10 mouse cellular contexts compared by ENCODE assay signal in the genomic region with DNA sequence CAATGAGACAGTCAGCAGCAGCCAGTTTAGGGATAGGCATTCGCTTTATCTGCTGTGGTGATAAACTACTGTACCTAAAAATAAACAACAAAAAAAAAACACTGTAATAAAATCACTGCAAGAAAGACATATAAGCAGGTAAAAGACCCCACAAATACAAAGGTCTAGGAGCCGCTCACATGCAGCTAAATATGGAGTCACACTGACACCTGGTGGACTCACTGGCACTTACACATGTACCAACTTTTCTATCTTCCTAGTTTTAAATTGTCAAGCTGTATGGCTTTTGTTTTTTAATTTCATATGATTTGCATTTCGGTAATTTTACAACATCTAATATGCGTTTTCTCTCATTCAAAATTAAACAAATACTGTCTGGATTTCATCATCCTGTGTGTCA. TPM values are rescaled to one million over a fixed set of nuclear protein-coding genes. Genes with fewer than 3 reads are reported as not detected.
DNase-seq lines count a peak whose midpoint lies in the region; ATAC-seq and TF ChIP-seq lines count a peak whose summit lies in the region.
"Had no signal": no experiment of that assay in that cellular context is flagged by ENCODE, and none has a peak within 500 bp of the region (broad histone marks: within the 10 kb centered on the region; RNA-seq: fewer than 3 reads in every experiment).

No protein-coding gene starts in this region.

- H3K9me3 ChIP-seq in heart, embryonic 11.5 days (replicated peaks; ENCODE audit: control insufficient read depth, low read length): no peaks in the 10 kb centered on the region
- H3K9me3 ChIP-seq: heart, embryonic 13.5 days; megakaryocyte, embryonic 14.5 days had no signal

- intact Hi-C loops in heart, adult 2 months (cut with DNase I): no loop called here

- H3K9ac ChIP-seq in heart, adult 2 months (ENCODE audit: low read depth, low read length): no peak overlapping the region
- no peak overlapping the region for H3K9ac ChIP-seq in heart, embryonic 11.5 days (ENCODE audit: low read depth, low read length)
- H3K9ac ChIP-seq: heart, embryonic 13.5 days had no signal

- no peak for ATAC-seq in heart, embryonic 11.5 days (replicated peaks; ENCODE audit: insufficient number of reproducible peaks, low FRiP score, low TSS enrichment)
- peak; percentile 75 to 78; a peak in 3 of 4 replicates for ATAC-seq in hematopoietic stem cell, adult 5-6 weeks (replicated peaks in 1 of 2; ENCODE audit: insufficient read depth in 1 of 2, low FRiP score in 2 of 2, low TSS enrichment in 1 of 2, low read depth in 1 of 2, poor library complexity in 2 of 2, severe bottlenecking in 2 of 2)

- TF ChIP-seq CTCF in heart, adult 2 months (IDR thresholded peaks at IDR 0.05): peak; percentile 59

- DNase-seq in heart, adult 2 months: no peak
- peak; percentile 44 for DNase-seq in testis, postnatal 10 days (ENCODE audit: low spot score)
- DNase-seq in testis, postnatal 14 days (ENCODE audit: low spot score): no peak
- DNase-seq in right cerebral cortex, postnatal 4 days: peak; percentile 41
- no peak for DNase-seq in gastrocnemius, postnatal 25 days
- DNase-seq in cerebellum, adult 18-20 months: no peak

- 65% methylated on average over 4 of the region's 4 CpGs for WGBS in heart, adult 2 months
- WGBS in heart, embryonic 11.5 days (ENCODE audit: insufficient replicate concordance): 56% methylated on average over 4 of the region's 4 CpGs

- no peaks in the 10 kb centered on the region for H3K4me1 ChIP-seq in heart, adult 2 months (ENCODE audit: control insufficient read depth, insufficient read depth, low read length)
- H3K4me1 ChIP-seq in heart, embryonic 11.5 days (ENCODE audit: control insufficient read depth, insufficient read depth, low read length): no peaks in the 10 kb centered on the region
- H3K4me1 ChIP-seq: heart, embryonic 13.5 days had no signal

- no peak for TF ChIP-seq POLR2A in heart, adult 2 months (IDR thresholded peaks at IDR 0.05; ENCODE audit: insufficient read depth, low read depth, low read length)

- H3K27ac ChIP-seq in heart, adult 2 months: no peak overlapping the region
- no peak overlapping the region for H3K27ac ChIP-seq in heart, embryonic 11.5 days (ENCODE audit: low read depth, low read length)
- H3K27ac ChIP-seq: heart, embryonic 13.5 days had no signal

- H3K79me2 ChIP-seq in heart, adult 2 months (replicated peaks; ENCODE audit: control insufficient read depth, insufficient read depth, low read length): no peaks in the 10 kb centered on the region

- H3K4me2 ChIP-seq in heart, embryonic 11.5 days: no peak overlapping the region
- H3K4me2 ChIP-seq: heart, embryonic 13.5 days had no signal

- no peak overlapping the region for H3K4me3 ChIP-seq in heart, adult 2 months
- no peak overlapping the region for H3K4me3 ChIP-seq in heart, embryonic 11.5 days (ENCODE audit: low read depth, low read length)
- H3K4me3 ChIP-seq: heart, embryonic 13.5 days; megakaryocyte, embryonic 14.5 days had no signal

- no peaks in the 10 kb centered on the region for H3K27me3 ChIP-seq in heart, adult 2 months (ENCODE audit: control insufficient read depth, insufficient read depth, low read length)
- H3K27me3 ChIP-seq in heart, embryonic 11.5 days (ENCODE audit: control insufficient read depth, insufficient read depth, low read length): no peaks in the 10 kb centered on the region
- H3K27me3 ChIP-seq: heart, embryonic 13.5 days; megakaryocyte, embryonic 14.5 days had no signal

- TF ChIP-seq EP300 in heart, adult 2 months (IDR thresholded peaks at IDR 0.05; ENCODE audit: insufficient read depth, low read depth, low read length): no peak

- H3K36me3 ChIP-seq in heart, adult 2 months (ENCODE audit: control insufficient read depth, insufficient read depth, low read length): no peaks in the 10 kb centered on the region
- no peaks in the 10 kb centered on the region for H3K36me3 ChIP-seq in heart, embryonic 11.5 days (ENCODE audit: control insufficient read depth, insufficient read depth, low read length)

RNA-seq across cellular contexts. Expression of a gene that starts 14.4 kb away (rescaled TPM):
- total RNA-seq in heart, adult 2 months (2021): 1 to 10 TPM; 7.6 to 8.4 TPM
- 3.0 and 5.9 TPM in 2 replicates for polyA plus RNA-seq in heart, adult 2 months (2012; rRNA removed)
- polyA plus RNA-seq in heart, embryonic 11.5 days (2014; fragmentation: Nextera tagmentation; extraction: Ambion mirVana): 16.6 and 17.8 TPM in 2 replicates
- 34.1 and 34.3 TPM in 2 replicates for total RNA-seq in hematopoietic stem cell, adult 5-6 weeks (2017)
- 1 to 10 TPM; 6.2 to 6.4 TPM for total RNA-seq in gastrocnemius, postnatal 25 days (2021)

Comparison
In these comparisons a context has a peak if more than half of its experiments do, and no peak if none do; other contexts are left out.
1. DNase-seq: peak in testis, postnatal 10 days (single experiment) and right cerebral cortex, postnatal 4 days (single experiment); none in heart, adult 2 months (0 of 2), testis, postnatal 14 days (single experiment), gastrocnemius, postnatal 25 days (single experiment) and cerebellum, adult 18-20 months (0 of 2).